Mouse (Mus musculus): Measurements from ENCODE around the gene Hist1h3b. TPM values are rescaled to one million over a fixed set of nuclear protein-coding genes. Genes with fewer than 3 reads are reported as not detected.
"Not testable (repeated sequence)": the region's sequence is repeated elsewhere in the genome, so short reads cannot be mapped to it uniquely, and the experiment has no call there.

Gene Hist1h3b
- polyA plus RNA-seq (2012; fragmentation: generic; extraction: Trizol): 1.3 TPM

DNA sequence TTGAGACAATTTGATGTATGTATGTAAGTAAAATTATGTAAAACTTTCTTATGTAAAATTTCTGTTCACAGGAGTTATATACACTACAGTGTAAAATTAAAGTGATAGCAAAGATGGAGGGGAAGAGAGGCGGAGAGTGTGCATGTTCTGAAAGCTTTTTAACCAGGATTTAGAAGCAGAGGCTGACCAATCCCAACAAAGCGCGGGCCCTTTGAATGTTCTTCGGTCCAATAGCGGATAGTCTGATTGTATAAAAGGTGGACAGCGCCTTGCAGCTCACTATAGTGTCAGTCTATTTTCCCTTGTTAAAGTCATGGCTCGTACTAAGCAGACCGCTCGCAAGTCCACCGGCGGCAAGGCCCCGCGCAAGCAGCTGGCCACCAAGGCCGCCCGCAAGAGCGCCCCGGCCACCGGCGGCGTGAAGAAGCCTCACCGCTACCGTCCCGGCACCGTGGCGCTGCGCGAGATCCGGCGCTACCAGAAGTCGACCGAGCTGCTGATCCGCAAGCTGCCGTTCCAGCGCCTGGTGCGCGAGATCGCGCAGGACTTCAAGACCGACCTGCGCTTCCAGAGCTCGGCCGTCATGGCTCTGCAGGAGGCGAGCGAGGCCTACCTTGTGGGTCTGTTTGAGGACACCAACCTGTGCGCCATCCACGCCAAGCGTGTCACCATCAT, at the start of gene Hist1h3b:
Gene Hist1h3b (plus strand): TSS at position 201 of the 675 bp plus-strand sequence.
- peak; percentile 88 for TF ChIP-seq POLR2AphosphoS2 (IDR thresholded peaks at IDR 0.05; ENCODE audit: insufficient read length, low read depth)
- TF ChIP-seq E2F4 (IDR thresholded peaks at IDR 0.05; ENCODE audit: insufficient read depth): peak; percentile 84
- peak; percentile 80 for TF ChIP-seq POLR2A (IDR thresholded peaks at IDR 0.05; ENCODE audit: insufficient read length, low read depth)
- Histone ChIP-seq H3K4me2 (ENCODE audit: low read depth) (peak within 1 kb of the TSS; percentile 76), H3K4me3 (peak within 1 kb of the TSS; percentile 15)
- H3K36me3 ChIP-seq (ENCODE audit: control insufficient read depth, insufficient read depth); H3K27me3 ChIP-seq (ENCODE audit: control insufficient read depth, insufficient read depth, insufficient read length); H3ac ChIP-seq (ENCODE audit: control insufficient read depth, insufficient read length); H3K79me2 ChIP-seq (ENCODE audit: control insufficient read depth, insufficient read depth): not testable (repeated sequence)

DNA sequence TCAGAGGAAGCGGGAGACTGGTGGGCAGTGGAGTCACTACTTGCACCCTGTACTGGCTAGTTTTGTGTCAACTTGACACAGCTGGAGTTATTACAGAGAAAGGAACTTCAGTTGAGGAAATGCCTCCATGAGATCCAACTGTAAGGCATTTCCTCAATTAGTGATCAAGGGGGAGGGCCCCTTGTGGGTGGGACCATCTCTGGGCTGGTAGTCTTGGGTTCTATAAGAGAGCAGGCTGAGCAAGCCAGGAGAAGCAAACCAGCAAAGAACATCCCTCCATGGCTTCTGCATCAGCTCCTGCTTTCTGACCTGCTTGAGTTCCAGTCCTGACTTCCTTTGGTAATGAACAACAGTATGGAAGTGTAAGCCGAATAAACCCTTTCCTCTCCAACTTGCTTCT, 49.3 kb upstream of the Hist1h3b start:
- not testable (repeated sequence) for H3ac ChIP-seq (ENCODE audit: control insufficient read depth, insufficient read length); H3K27me3 ChIP-seq (ENCODE audit: control insufficient read depth, insufficient read depth, insufficient read length); H3K36me3 ChIP-seq (ENCODE audit: control insufficient read depth, insufficient read depth); H3K79me2 ChIP-seq (ENCODE audit: control insufficient read depth, insufficient read depth); H3K4me3 ChIP-seq; H3K4me2 ChIP-seq (ENCODE audit: low read depth)

DNA sequence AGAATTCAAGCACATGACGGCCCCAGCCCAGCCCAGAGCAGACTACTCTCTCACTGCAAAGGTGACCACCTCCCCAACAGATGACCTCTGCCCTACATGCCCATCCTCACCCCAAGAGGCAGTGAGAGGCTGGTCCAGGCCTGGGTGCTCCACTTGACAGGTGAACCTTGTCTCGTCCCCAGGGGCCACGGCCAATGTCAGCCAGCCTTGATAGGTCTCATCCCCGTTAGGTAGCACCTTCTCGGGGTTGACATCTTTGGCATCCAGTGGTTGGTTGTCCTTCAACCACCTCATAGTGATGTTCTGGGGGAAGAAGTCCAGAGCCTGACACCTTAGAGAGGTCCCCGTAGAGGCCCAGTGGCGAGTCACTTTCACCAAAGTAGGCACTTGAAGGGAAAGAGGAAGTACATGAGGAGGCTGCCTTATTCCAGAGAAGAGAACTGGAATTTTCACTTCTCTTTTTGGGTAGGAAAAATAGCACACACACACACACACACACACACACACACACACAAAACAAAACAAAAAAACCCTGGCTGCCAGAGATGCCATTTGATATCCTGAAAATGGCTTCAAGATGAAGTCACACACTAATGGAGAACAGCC, 46.2 kb upstream of the Hist1h3b start:
- TF ChIP-seq MAX (IDR thresholded peaks at IDR 0.05; ENCODE audit: low read depth) (no peak), POLR2AphosphoS2 (IDR thresholded peaks at IDR 0.05; ENCODE audit: insufficient read length, low read depth) (no peak), TCF3 (IDR thresholded peaks at IDR 0.05; ENCODE audit: insufficient read length, low read depth) (no peak), SRF (IDR thresholded peaks at IDR 0.05; ENCODE audit: control insufficient read depth, insufficient read length, low read depth) (no peak), TCF12 (IDR thresholded peaks at IDR 0.05; ENCODE audit: insufficient read depth, poor library complexity, severe bottlenecking) (no peak), E2F4 (IDR thresholded peaks at IDR 0.05; ENCODE audit: insufficient read depth) (no peak), CEBPB (IDR thresholded peaks at IDR 0.05; ENCODE audit: insufficient read depth, poor library complexity, severe bottlenecking) (no peak), REST (IDR thresholded peaks at IDR 0.05; ENCODE audit: insufficient read depth, insufficient read length) (no peak), MYOD1 (IDR thresholded peaks at IDR 0.05; ENCODE audit: control insufficient read depth in 1 of 3, insufficient read length in 2 of 3, low read depth in 2 of 3) (no peak), MYOG (IDR thresholded peaks at IDR 0.05; ENCODE audit: control insufficient read depth in 1 of 3, insufficient read depth in 1 of 3, insufficient read length in 2 of 3, low read depth in 2 of 3) (no peak), POLR2A (IDR thresholded peaks at IDR 0.05; ENCODE audit: insufficient read length, low read depth) (no peak), USF1 (IDR thresholded peaks at IDR 0.05; ENCODE audit: low read depth) (no peak)

DNA sequence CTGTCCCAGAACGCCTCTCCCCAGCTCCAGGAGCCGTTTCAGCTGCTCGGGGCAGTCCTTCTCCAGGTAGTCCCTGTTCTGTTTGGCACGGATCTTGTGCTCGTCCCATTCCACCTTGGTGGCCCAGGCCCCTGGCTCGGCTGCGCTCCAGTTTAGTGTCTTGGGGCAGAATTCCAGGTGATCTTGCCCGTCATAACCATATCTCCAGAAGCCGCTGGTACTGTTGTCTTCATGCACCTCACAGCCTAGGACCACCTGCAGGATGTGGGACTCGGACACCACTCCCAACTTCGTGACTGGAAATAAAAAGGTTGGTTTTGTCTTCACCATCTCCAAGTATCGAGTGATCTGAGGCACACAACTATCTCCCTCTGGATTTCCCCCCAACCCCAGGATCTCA, 45.3 kb upstream of the Hist1h3b start:
- no peak overlapping the region for H3ac ChIP-seq (ENCODE audit: control insufficient read depth, insufficient read length)
- no peaks in the 10 kb centered on the region for H3K27me3 ChIP-seq (ENCODE audit: control insufficient read depth, insufficient read depth, insufficient read length)
- H3K36me3 ChIP-seq (ENCODE audit: control insufficient read depth, insufficient read depth): no peaks in the 10 kb centered on the region
- H3K4me3 ChIP-seq: no peak overlapping the region
- no peak overlapping the region for H3K4me2 ChIP-seq (ENCODE audit: low read depth)
- H3K79me2 ChIP-seq (ENCODE audit: control insufficient read depth, insufficient read depth): no peaks in the 10 kb centered on the region
- TF ChIP-seq USF1 (IDR thresholded peaks at IDR 0.05; ENCODE audit: low read depth): no peak
- no peak for TF ChIP-seq REST (IDR thresholded peaks at IDR 0.05; ENCODE audit: insufficient read depth, insufficient read length)
- no peak for TF ChIP-seq MAX (IDR thresholded peaks at IDR 0.05; ENCODE audit: low read depth)
- no peak for TF ChIP-seq E2F4 (IDR thresholded peaks at IDR 0.05; ENCODE audit: insufficient read depth)
- TF ChIP-seq TCF12 (IDR thresholded peaks at IDR 0.05; ENCODE audit: insufficient read depth, poor library complexity, severe bottlenecking): no peak
- TF ChIP-seq POLR2A (IDR thresholded peaks at IDR 0.05; ENCODE audit: insufficient read length, low read depth): no peak
- TF ChIP-seq TCF3 (IDR thresholded peaks at IDR 0.05; ENCODE audit: insufficient read length, low read depth): no peak
- no peak for TF ChIP-seq SRF (IDR thresholded peaks at IDR 0.05; ENCODE audit: control insufficient read depth, insufficient read length, low read depth)
- TF ChIP-seq POLR2AphosphoS2 (IDR thresholded peaks at IDR 0.05; ENCODE audit: insufficient read length, low read depth): no peak
- no peak for TF ChIP-seq CEBPB (IDR thresholded peaks at IDR 0.05; ENCODE audit: insufficient read depth, poor library complexity, severe bottlenecking)
- TF ChIP-seq MYOG (IDR thresholded peaks at IDR 0.05; ENCODE audit: control insufficient read depth in 1 of 3, insufficient read depth in 1 of 3, insufficient read length in 2 of 3, low read depth in 2 of 3): no peak
- no peak for TF ChIP-seq MYOD1 (IDR thresholded peaks at IDR 0.05; ENCODE audit: control insufficient read depth in 1 of 3, insufficient read length in 2 of 3, low read depth in 2 of 3)

More for the DNA sequence above, 46.2 kb upstream of the Hist1h3b start:
- H3ac ChIP-seq (ENCODE audit: control insufficient read depth, insufficient read length): no peak overlapping the region
- H3K4me2 ChIP-seq (ENCODE audit: low read depth): no peak overlapping the region
- H3K79me2 ChIP-seq (ENCODE audit: control insufficient read depth, insufficient read depth): no peaks in the 10 kb centered on the region
- H3K4me3 ChIP-seq: no peak overlapping the region
- H3K27me3 ChIP-seq (ENCODE audit: control insufficient read depth, insufficient read depth, insufficient read length): no peaks in the 10 kb centered on the region
- no peaks in the 10 kb centered on the region for H3K36me3 ChIP-seq (ENCODE audit: control insufficient read depth, insufficient read depth)

DNA sequence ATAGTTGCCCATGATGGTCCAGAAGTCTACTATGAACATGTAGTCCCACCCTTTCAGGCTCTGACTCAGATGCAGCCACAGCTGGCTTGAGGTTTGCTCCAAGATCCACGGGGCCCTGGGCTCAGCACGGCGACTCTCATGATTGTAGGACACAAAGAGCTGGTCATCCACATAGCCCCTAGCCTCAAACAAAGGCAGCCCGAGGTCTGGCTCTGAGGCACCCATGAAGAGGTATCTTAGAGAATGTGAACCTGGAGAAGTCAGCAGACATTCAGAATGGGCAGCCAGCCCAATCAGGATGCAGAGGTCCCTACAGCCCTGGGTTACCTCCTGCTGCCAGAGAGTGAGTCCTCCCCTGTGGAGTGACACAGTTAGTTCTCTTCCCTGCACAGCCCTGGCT, 44.0 kb upstream of the Hist1h3b start:
- no peak overlapping the region for H3K4me3 ChIP-seq
- H3K79me2 ChIP-seq (ENCODE audit: control insufficient read depth, insufficient read depth): no peaks in the 10 kb centered on the region
- H3K36me3 ChIP-seq (ENCODE audit: control insufficient read depth, insufficient read depth): no peaks in the 10 kb centered on the region
- no peak overlapping the region for H3ac ChIP-seq (ENCODE audit: control insufficient read depth, insufficient read length)
- H3K27me3 ChIP-seq (ENCODE audit: control insufficient read depth, insufficient read depth, insufficient read length): no peaks in the 10 kb centered on the region
- H3K4me2 ChIP-seq (ENCODE audit: low read depth): no peak overlapping the region
- TF ChIP-seq POLR2A (IDR thresholded peaks at IDR 0.05; ENCODE audit: insufficient read length, low read depth) (no peak), USF1 (IDR thresholded peaks at IDR 0.05; ENCODE audit: low read depth) (no peak), E2F4 (IDR thresholded peaks at IDR 0.05; ENCODE audit: insufficient read depth) (no peak), TCF3 (IDR thresholded peaks at IDR 0.05; ENCODE audit: insufficient read length, low read depth) (no peak)

Data from myocyte (in vitro differentiated cells).